Mouse (Mus musculus) CH12.LX (cell line): ENCODE measurements at regions not wholly inside any gene's neighbourhood (a gene's known extent, or its start where the extent isn't known, plus 50 kb on each side); places are given as distances from the start of the nearest gene placed in this dataset.

Experiments
- CTCF ChIP-seq, 2 experiments: IDR thresholded peaks in 1 of 2; conservative IDR thresholded peaks in 1 of 2; 2 replicates each; pipeline ENCODE4 v1.5.1; 2011 to 2012; ENCODE audit warnings: low read depth in 2 of 2, low read length in 2 of 2, improper control_type of control experiment in 1 of 2, inconsistent platforms in 1 of 2, mild to moderate bottlenecking in 1 of 2, moderate library complexity in 1 of 2
- ETS1 ChIP-seq: conservative IDR thresholded peaks from 2 replicates; pipeline ENCODE4 v1.6.1; 2012; ENCODE audit warnings: low read depth, mild to moderate bottlenecking, inconsistent platforms, low read length, improper control_type of control experiment, moderate library complexity
- MYC ChIP-seq: IDR thresholded peaks from 2 replicates; pipeline ENCODE4 v1.6.1; 2011; ENCODE audit warnings: low read depth, mild to moderate bottlenecking, improper control_type of control experiment, low read length
- POLR2A ChIP-seq: IDR thresholded peaks from 2 replicates; pipeline ENCODE4 v1.6.1; 2011; ENCODE audit warnings: low read depth, mild to moderate bottlenecking, improper control_type of control experiment, low read length
- POLR2AphosphoS2 ChIP-seq: IDR thresholded peaks from 2 replicates; pipeline ENCODE4 v1.6.1; 2011; ENCODE audit warnings: low read depth, low read length, improper control_type of control experiment
- USF1 ChIP-seq: IDR thresholded peaks from 2 replicates; pipeline ENCODE4 v1.6.1; 2014; ENCODE audit warnings: low read depth, mild to moderate bottlenecking, inconsistent platforms, low read length, improper control_type of control experiment

GRCm38 (mm10) chr17:51487918-51488445 is 308.8 kb upstream of the Tbc1d5 start:
- no peak for TF ChIP-seq ETS1
- TF ChIP-seq CTCF (conservative IDR thresholded peaks at IDR 0.05 in 1 of 2, IDR thresholded peaks at IDR 0.05 in 1 of 2; ENCODE audit: low read depth in 2 of 2, low read length in 2 of 2): no peak
- no peak for TF ChIP-seq POLR2AphosphoS2
- no peak for TF ChIP-seq POLR2A
- TF ChIP-seq USF1: no peak
- TF ChIP-seq MYC: no peak
